Mouse (Mus musculus): Measurements from ENCODE around the gene Afdn.

Afdn gene

DNA sequence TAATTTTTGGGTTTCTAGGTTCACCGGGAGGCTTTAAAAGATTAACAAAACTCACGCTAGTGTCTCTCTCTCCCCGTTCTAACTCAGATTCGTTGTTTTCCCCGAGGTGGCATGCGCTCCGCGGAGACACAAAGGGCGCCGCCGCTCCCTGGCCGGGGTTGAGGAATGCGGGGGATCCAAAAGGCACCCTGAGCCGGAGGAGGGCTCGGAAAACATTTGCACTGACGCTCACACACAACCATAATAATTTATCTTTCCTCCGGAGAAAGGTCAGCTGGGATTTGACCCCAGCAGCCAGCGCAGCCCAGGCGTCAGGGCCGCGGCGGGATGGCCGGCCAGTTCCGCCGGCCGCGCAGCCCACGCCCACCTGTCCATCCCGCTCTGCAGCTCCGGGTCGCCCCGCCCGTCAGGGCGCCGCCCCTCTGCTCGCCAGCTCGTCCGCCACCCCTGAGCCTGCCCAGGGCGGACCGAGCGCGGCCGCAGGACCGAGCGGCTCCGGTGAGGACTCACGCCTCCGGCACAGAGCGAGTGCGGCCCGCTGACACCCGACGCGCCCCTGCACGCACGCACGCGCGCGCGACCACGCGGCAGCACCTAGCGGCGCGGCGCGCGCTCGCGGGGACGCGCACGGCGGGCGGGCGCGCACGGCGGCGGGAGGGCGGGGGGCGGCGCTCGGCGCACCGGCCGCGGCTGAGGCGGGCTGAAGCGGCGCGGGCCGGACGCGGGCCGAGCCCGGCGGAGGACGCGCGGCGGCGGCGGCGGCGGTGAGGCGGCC lies at the start of gene Afdn:
Gene Afdn (plus strand): TSS at position 687 of the 775 bp plus-strand sequence.
- peak; percentile 70 for DNase-seq (ENCODE audit: low read depth, low spot score)

DNA sequence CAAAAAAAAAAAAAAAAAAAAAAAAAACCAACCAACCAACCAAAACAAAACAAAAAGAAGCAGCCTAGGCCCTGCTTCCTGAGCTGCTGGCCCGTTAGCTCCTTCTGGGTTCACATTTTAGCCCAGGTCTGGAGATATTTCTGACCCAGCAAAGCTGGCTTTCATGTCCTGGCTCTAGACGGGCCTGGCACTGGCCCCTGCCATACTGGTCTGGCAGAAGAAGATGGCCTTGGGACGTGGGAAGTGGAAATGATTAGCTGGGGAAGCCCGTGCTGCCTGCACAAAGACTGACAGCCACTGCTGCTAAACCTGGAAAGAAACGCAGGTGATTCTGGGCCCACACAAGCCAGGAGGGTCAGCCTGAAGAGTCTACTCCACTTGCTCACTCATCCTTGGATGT lies 49.2 kb upstream of the Afdn start:
- no peak for DNase-seq (ENCODE audit: low read depth, low spot score)

DNA sequence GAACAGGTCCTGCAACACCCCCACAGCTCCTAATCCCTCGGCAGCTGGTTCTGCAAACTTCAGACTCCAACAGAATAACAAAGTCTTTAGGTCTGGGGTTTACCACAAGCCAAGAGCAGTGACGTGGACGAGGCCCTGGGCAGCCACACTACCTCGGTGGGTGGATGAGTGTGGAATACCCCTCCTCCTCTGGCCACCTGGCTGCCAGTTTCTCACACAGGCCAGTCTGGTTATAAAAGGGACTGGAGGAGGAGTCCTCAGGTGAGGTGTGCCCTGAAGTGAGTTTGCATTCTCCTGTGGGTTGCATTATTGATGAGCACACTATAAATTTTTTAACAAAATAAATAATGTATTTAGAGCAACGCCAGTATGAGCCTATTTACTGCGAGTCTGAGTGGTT lies 48.2 kb upstream of the Afdn start:
- DNase-seq (ENCODE audit: low read depth, low spot score): no peak

DNA sequence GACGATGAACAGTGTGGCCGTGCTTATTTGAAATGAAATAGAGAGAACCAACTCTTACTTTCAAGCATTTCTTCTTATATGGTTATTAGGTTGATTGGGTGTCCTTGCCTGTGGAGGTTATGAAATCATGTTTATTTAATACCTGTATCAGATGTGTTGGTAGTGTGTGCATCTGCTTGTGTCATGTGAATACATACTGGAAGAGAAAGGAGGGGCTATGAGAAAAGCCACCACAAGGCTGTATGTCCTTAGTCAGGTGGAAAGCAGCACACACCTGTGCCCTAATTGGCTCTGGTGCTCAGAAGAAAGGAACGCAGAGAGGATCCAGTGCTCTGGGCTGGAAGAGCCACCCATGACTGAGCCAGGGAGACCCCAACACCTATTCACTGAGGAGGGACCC lies 47.8 kb upstream of the Afdn start:
- no peak for DNase-seq (ENCODE audit: low read depth, low spot score)

DNA sequence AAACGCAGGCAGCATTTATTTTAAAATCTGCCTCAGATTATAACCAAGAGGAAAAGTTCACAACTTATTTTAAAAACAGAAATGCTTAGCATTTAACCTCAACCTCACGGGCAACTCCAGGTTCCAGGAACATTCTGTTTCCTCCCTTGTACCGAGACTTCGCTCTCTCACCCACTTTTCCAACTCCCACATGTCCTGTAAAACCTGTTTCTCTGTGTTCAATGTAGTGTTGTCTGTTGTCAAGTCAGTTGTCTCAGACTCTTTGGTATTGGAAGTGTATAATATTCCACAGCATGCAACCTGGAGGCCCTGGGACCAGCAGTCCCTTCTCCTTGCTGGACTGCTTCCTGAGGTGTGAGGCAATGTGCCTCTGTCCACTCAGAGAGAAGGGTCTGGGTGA lies 46.2 kb upstream of the Afdn start:
- DNase-seq (ENCODE audit: low read depth, low spot score): no peak

DNA sequence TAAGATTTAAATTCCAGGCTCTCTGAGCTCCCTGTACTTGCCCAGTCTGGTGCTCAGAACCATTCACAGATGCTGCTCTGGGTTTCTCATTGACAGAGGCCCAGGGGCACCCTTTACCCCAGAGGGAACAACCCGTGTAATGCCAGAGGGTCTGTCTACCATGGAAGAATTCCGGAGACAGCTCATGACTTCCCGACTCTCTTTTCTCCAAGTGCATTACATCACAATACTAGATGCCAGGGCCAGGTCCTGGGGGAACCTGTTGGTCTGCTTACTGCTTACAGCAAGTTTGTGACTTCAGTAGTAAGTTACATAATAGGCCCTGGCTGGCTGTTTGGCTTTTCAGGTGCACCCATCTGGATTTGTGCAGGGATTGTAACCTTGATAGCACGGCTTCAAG lies 45.7 kb upstream of the Afdn start:
- DNase-seq (ENCODE audit: low read depth, low spot score): no peak

DNA sequence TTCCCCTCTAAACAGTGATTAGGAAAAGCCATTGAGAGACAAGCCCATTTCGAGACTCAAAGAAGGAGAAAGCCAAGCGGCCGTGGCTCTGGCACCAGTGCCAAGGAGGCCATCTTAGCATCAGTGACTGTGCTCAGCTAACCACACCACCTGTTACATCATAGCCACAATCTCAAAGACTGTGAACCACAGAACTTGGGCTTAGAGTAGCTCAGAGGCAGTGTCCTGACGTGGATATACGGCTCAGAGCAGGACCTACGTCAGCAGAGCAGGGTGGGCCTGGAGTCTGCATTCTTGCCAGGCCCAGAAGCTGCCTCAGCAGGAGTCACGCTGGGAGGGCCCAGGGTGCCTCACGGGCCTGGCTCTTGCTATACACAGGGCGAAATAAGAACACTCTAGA lies 44.8 kb upstream of the Afdn start:
- no peak for DNase-seq (ENCODE audit: low read depth, low spot score)

DNA sequence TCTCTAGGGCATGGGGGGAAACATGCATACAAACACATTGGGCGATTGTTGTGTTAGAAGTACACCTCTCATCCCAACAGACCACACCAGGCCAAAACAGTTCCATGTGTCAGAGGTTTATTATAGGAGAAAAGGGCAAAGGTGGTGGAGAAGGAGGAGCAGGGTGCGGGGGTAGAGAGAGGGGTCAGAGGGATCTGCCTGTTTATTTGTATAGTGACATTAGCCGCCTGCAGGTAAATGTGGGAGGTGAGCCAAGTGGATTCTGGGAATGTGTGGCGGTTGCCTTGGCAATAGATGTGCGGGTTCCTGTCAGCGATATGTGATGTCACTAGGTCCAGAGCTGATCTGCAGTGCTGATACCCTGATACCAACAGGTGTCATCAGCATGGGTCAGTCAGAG lies 44.0 kb upstream of the Afdn start:
- peak; percentile 18 for DNase-seq (ENCODE audit: low read depth, low spot score)

DNA sequence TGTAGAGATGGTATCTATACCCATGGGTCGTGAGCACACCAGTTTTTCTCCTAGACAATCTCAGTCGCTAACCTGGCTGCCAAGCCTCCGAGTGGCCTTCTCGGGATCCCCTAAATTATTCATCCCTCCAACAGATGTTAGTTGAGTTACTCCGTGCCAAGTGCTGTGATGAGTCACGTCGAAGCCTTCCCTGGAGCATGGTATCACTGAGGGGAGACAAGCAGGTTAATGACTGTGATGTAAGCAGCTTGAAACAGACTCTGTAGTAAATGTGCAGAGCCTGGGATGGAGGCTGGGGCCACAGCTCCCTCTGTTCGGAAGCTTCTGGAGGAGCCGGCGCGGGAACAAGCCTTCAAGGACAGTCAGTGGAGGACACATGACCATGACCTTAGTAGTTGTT lies 42.9 kb upstream of the Afdn start:
- DNase-seq (ENCODE audit: low read depth, low spot score): no peak

DNA sequence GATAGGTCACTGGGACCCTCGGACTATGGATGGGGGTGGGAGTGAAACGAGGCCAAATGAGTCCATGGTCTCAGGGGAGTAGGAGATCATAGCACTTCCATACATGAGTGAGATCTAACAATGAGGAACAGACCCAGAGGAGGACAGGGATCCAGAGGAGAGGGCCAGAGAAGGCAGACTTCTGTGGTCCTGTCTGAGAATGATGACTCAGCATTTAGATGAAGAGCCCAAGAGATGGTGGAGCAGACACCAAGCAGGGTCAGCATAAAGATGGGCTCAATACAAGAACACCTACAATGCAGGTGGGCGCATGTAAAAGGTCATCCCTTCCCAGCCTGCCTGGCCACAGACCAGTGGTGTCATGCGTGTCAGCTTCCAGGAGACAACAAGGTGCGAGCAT lies 40.2 kb upstream of the Afdn start:
- no peak for DNase-seq (ENCODE audit: low read depth, low spot score)

DNA sequence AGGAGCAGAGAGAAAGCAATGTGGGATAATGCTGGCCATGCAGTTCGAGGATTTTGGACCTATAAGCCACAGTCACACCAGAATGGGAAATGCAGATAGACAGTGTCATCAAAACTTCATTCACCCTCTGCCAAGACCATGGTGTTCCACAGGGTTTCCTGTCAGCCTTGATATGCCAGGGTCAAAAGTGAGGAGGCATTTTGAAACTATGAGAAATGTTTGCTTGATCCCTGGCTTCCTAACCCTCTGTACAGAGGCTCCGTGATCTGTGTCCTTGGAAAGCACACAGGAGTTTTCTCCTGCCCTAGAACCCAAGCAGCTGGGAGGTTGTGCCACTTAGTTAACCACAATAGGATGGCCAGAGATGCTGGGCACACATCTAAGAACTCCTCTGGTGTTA lies 39.0 kb upstream of the Afdn start:
- DNase-seq (ENCODE audit: low read depth, low spot score): no peak

DNA sequence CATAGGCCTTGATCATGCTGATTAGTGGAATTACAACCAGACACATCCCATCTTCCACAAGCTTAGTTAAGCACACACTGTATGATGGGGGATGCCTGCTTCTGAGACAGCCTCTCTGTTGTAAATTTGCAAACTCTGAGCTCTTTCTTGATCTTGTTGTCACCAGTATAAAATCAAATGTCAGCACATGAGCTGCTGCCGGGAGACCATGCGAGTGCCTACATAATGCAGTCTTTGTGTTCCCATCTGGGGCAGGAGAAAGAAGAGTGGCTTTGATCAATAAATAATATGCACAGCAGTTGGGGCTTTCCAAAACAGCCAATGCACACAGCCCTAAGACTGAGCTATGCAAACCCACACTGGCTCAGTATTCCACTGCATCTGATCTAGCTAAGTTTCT lies 37.9 kb upstream of the Afdn start:
- DNase-seq (ENCODE audit: low read depth, low spot score): no peak

DNA sequence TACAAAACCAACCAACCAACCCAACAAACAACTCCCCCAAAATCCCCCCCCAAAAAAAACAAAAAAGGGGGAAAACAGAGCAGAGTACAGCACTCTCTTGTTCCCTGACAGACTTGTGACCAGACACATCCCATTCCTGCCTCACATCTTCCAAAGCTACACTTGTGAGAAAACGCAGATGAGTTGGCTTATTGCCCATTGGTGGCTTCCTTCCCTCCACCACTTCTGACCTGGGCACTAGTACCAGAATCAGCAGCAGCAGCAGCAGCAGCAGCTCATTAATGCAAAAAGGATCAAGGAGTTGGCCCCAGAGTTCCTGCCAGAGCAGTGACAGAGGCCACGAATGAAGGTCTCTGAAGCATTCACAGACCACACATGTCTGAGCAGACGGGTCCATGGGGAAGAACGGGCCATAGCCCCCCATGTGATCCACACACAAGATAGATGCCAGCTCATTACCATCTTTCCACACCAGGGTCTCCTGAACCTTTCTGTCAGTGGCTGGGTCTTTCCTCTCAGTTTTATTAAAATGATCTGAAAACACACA lies 35.3 kb upstream of the Afdn start:
- no peak for DNase-seq (ENCODE audit: low read depth, low spot score)

DNA sequence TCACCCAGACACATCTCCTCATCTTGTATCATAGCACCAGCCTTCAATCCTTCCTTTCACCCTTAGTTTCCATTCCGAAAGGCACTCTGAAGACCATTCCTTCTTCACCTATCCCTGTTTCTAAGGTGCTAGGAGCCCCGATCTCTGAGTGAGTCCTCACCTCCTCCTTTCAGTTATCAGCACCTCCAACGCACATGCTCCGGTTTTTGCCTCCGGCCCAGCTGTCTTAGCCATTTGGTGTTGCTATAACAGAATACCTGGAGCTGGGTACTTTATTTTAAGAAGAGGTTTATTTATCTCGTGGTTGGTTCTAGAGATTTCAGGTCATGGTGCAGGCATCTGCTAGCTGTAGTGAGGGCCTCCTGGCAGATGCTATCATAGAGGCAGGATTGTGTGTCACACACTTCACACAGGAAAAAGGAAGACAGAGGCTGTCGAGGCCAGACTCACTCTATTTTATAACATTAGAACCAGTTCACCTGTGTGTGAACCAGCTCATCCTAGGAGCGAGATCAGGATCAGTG lies 33.4 kb upstream of the Afdn start:
- no peak for DNase-seq (ENCODE audit: low read depth, low spot score)

DNA sequence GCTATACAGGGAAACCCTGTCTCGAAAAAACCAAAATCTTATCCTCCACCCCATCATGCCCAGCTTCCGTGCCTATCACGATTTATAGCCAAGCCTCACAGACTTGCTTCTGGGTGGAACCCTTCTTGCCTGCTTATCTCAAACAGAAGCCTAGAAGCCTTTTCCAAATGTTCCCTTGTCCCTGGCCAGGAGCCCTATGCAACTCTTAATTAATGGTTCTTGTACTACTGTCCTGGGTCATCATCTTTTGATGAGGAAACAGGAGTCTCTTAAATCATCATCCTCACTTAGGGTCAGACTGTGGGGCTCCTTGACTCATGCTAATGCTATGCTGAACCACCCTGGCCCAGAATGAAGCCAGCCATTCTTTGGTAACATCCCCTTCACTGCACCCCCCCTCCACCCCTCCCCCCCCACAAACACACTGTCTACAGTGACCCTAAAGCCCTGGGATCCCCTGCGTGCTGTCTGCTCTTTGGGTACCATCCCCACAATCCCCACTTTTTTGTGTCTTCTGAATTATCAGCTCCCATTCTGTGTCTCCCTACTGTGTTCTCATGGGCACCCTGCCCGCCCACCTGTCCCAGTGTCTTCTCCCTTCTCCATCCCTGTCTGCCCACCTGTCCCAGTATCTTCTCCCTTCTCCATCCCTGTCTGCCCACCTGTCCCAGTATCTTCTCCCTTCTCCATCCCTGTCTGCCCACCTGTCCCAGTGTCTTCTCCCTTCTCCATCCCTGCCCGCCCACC lies 29.2 kb upstream of the Afdn start:
- no peak for DNase-seq (ENCODE audit: low read depth, low spot score)

DNA sequence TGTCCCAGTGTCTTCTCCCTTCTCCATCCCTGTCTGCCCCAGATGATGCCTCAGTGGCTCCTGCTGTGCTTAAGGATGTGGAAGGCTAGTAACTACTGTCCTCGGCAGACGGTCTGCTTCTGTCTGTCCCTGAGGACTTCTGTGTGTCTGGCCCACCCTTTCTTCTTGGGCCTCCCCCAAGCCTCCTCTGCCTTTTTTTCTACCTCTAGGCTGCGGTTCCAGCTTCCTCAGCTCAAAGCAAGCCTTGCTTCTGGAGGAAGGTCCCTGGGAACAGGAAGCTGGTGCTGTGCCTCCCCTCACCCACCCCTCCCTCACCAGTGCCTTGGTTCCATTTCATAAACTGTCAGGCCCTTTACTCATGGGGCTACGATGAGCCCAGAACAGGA lies 28.6 kb upstream of the Afdn start:
- no peak for DNase-seq (ENCODE audit: low read depth, low spot score)

DNA sequence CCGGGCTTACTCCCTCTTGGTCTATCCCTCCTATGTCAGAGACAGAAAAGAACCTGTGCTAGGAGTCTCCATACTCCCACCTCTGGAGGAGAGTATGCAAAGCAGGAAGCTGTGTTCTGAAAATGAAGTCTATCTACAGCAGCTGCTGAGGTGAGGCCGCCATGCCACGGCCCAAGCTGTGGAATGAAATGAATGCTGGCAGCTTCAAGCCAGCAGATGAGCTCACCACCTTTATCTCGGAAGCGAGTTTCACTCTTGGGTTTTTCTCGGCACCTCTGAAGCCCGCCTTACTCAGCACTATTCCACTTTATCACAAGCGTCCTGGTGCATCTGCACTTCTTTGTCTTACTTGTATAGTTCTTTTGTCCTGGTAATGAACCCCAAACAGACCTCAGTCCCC lies 27.7 kb upstream of the Afdn start:
- peak; percentile 57 for DNase-seq (ENCODE audit: low read depth, low spot score)

DNA sequence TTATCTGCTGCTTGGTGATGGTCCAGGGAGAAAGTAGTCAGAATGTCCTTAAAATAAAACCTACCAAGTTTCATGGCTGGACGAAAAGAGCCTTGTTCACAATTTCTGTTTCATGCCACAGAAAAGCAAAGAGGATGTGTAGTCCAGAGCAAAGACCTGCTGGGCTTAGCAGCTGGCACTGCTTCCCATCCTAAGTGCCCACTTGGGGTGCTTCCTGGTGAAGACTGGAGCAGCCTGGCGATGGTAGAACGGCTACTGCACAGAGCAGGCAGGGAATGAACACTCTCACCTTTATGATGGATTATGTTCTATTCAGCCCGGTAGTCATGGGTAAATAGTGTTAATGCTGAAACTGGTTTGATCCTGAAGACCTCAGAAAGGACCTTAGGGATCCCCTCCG lies 26.4 kb upstream of the Afdn start:
- no peak for DNase-seq (ENCODE audit: low read depth, low spot score)

DNA sequence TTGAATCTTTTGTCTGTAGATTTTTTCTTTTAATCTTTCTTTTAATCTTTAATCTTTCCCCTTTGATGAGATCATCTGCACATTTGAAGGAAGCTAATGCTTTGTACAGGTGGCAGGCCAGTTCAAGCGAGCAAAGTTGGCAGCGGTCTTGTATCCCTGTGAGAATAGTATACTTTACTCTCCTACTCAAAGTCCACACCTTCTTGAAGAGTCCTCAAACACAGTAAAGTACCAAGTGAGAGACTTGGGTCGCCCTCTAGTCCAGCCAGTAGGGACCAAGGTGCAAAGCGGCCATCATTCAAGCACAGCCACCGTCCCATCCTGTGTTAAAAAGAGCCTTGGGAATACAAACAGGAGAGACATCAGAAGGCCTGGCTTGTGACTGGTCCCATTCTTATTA lies 25.3 kb upstream of the Afdn start:
- DNase-seq (ENCODE audit: low read depth, low spot score): no peak

DNA sequence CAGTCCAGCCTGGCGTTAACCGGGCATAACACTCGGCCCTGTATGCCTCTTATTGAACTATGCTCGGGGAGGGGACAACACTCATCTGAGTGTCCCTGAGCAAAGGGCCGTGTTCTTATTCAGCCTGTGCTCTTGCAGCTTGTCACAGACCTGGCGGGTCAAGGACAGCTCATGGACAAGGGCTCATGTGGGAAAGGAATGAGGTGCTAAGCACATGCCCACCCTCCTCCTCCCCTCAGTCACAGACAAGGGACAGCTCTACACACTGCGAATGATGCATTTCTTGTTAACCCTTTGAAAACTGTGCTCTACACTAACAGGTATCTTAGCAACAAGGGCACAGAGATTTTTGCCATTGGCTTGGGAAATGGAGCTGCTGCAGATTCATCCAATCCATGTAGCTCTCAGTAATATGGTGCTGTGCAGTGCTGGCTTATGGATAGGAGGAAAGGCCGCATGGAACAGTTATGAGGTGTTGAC lies 24.5 kb upstream of the Afdn start:
- no peak for DNase-seq (ENCODE audit: low read depth, low spot score)

DNA sequence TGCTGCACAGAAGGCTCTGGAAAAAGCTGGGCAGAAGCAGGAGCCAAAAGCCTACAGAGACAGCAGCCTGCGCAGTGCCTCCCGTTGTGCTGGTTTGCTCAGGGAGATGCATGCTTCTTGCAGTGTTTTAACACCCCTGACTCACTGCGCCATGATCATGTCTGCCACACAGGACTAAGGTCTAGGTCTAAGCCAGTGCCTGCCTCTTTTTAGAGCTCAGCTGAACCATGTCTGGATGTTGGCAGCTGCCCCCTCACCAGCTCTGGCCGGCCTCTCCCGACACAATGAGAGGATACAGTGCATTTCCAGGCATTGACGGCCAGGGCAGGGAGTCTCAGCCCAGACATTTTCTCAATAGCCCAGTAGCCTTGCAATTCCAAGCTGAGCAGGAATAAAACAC lies 23.0 kb upstream of the Afdn start:
- DNase-seq (ENCODE audit: low read depth, low spot score): no peak

DNA sequence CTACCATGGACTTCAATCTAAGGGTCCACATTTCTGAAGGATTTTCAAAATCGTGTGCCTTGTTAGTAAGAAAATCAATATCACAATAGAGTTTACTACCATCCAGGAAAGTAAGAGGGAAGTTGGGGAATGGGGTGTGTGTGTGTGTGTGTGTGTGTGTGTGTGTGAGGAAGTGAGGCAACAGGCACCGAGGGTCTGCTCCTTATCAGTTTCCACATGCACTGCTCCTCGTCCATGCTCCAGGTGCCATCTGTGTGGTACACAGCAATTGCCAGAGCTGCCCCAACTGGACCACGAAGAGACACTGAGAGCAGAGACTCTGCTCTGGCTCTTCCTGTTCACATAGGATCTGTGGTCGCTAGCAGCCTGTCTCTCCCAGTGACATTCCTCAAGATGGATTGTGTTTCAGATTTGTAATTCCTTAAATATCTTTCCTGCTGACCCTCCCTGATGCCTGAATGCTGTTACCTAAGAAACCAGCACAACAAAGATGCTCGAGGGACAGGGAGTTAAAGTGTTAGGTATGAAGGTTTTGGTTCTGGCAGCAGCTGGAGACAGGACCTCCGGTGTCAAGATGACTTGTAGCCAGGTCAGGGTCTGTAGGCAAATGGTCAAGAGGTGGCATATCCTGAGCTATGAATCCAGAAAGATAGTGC lies 22.1 kb upstream of the Afdn start:
- DNase-seq (ENCODE audit: low read depth, low spot score): peak; percentile 32

All from R1 (cell line).